Mouse (Mus musculus): Measurements from ENCODE around the gene Csf3. TPM values are rescaled to one million over a fixed set of nuclear protein-coding genes. Genes with fewer than 3 reads are reported as not detected.
"Not testable (repeated sequence)": the region's sequence is repeated elsewhere in the genome, so short reads cannot be mapped to it uniquely, and the experiment has no call there.

Csf3 gene
- polyA plus RNA-seq, 1 experiment from 2014 or later = not detected

DNA sequence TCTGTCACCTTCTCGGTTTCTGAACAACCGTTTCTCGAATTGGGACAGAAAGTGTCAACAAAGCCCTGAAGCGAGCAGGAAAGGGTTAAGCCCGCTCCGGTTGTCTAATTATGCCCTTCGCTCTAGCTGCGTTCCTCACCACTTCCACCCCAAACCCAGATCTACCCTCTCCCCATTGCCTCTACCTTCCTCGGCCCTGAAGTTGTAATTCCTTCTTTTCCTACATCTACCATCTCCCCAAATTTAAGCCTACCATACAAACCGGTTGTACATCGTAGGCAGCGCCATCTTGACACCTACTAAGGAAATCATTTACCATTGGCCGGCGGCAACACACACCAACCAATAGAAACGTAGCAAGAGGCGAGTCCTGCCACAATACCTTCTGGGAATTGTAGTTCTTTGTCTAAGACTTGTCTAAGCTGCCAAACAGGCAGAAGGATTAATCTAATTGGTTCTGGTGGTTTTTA is 28.1 kb downstream of the Csf3 start, which contains the start of gene Med24:
Med24 (minus strand) TSS at position 317 of the 470 bp plus-strand sequence.
- Histone ChIP-seq H3K27ac (ENCODE audit: low read depth, low read length) (no peak within 1 kb of the TSS), H3K4me1 (replicated peaks; ENCODE audit: control insufficient read depth, insufficient read depth, low read length) (peaks cover 3% of the 10 kb centered on the region; the same call in 1 of the 2 replicates), H3K9ac (ENCODE audit: low read length) (peak within 1 kb of the TSS; percentile 55), H3K27me3 (ENCODE audit: control insufficient read depth, insufficient read depth, low read length) (no peaks in the 10 kb centered on the region), H3K4me3 (ENCODE audit: low read depth, low read length) (peak within 1 kb of the TSS; percentile 70), H3K4me2 (ENCODE audit: low read depth, low read length, severe bottlenecking) (peak within 1 kb of the TSS; percentile 94), H3K36me3 (ENCODE audit: control insufficient read depth, insufficient read depth, low read length) (no peaks in the 10 kb centered on the region), H3K9me3 (ENCODE audit: control insufficient read depth, low read length) (peaks cover 2% of the 10 kb centered on the region)
- whole genome bisulfite sequencing = under 1% methylated on average over 16 of the region's 16 CpGs
- ATAC-seq (replicated peaks; ENCODE audit: low FRiP score) = peak; percentile 95
- peak; percentile 85 for DNase-seq (ENCODE audit: low spot score)

- WGBS = 79% methylated on average over 4 of the region's 4 CpGs
Measured at GRCm38 (mm10) chr11:98730727-98731126, 29.7 kb downstream of the Csf3 start.

GRCm38 (mm10) chr11:98731134-98731533 is 30.1 kb downstream of the Csf3 start:
- no peak for ATAC-seq (replicated peaks; ENCODE audit: low FRiP score)
- H3K4me3 ChIP-seq (ENCODE audit: low read depth, low read length) = no peak overlapping the region

More at GRCm38 (mm10) chr11:98730727-98731126, 29.7 kb downstream of the Csf3 start:
- ATAC-seq (replicated peaks; ENCODE audit: low FRiP score) (no peak), DNase-seq (ENCODE audit: low spot score) (no peak)
- H3K36me3 ChIP-seq (ENCODE audit: control insufficient read depth, insufficient read depth, low read length) = no peaks in the 10 kb centered on the region
- H3K4me2 ChIP-seq (ENCODE audit: low read depth, low read length, severe bottlenecking) = no peak overlapping the region
- no peak overlapping the region for H3K4me3 ChIP-seq (ENCODE audit: low read depth, low read length)
- H3K9me3 ChIP-seq (ENCODE audit: control insufficient read depth, low read length) = peaks cover 4% of the 10 kb centered on the region
- no peak overlapping the region for H3K27ac ChIP-seq (ENCODE audit: low read depth, low read length)
- peaks cover 3% of the 10 kb centered on the region; the same call in 1 of the 2 replicates for H3K4me1 ChIP-seq (replicated peaks; ENCODE audit: control insufficient read depth, insufficient read depth, low read length)
- H3K9ac ChIP-seq (ENCODE audit: low read length) = no peak overlapping the region
- no peaks in the 10 kb centered on the region for H3K27me3 ChIP-seq (ENCODE audit: control insufficient read depth, insufficient read depth, low read length)

DNA sequence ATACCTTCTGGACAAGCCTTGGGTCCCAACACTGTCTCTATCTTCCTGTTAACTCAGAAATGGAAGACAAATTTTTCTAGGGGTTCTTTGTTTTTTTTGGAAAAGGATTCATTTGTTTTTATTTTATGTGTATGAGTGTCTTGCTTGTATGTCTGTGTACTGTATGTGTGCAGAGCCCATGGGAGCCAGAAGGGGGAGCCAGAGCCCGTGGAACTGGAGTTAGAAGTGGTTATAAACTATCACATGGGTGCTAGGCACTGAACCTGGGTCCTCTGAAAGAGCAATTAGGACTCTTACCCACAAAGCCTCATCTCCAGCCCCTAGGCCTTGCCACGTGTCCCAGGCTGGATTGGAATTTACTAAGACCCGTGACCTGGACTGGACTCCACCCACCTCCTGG is 33.0 kb downstream of the Csf3 start:
- Histone ChIP-seq H3K4me3 (ENCODE audit: low read depth, low read length) (no peak overlapping the region), H3K4me2 (ENCODE audit: low read depth, low read length, severe bottlenecking) (no peak overlapping the region), H3K27ac (ENCODE audit: low read depth, low read length) (no peak overlapping the region), H3K36me3 (ENCODE audit: control insufficient read depth, insufficient read depth, low read length) (no peaks in the 10 kb centered on the region), H3K9me3 (ENCODE audit: control insufficient read depth, low read length) (peaks cover 4% of the 10 kb centered on the region), H3K27me3 (ENCODE audit: control insufficient read depth, insufficient read depth, low read length) (no peaks in the 10 kb centered on the region), H3K9ac (ENCODE audit: low read length) (no peak overlapping the region), H3K4me1 (replicated peaks; ENCODE audit: control insufficient read depth, insufficient read depth, low read length) (no peaks in the 10 kb centered on the region)
- ATAC-seq (replicated peaks; ENCODE audit: low FRiP score) (no peak), DNase-seq (ENCODE audit: low spot score) (no peak)
- 80% methylated on average over 3 of the region's 3 CpGs for WGBS

More at GRCm38 (mm10) chr11:98731134-98731533, 30.1 kb downstream of the Csf3 start:
- H3K4me2 ChIP-seq (ENCODE audit: low read depth, low read length, severe bottlenecking) = no peak overlapping the region
- H3K9ac ChIP-seq (ENCODE audit: low read length) = no peak overlapping the region
- no peaks in the 10 kb centered on the region for H3K27me3 ChIP-seq (ENCODE audit: control insufficient read depth, insufficient read depth, low read length)
- H3K27ac ChIP-seq (ENCODE audit: low read depth, low read length) = no peak overlapping the region
- peaks cover 4% of the 10 kb centered on the region for H3K9me3 ChIP-seq (ENCODE audit: control insufficient read depth, low read length)
- DNase-seq (ENCODE audit: low spot score) = no peak
- H3K4me1 ChIP-seq (replicated peaks; ENCODE audit: control insufficient read depth, insufficient read depth, low read length) = peaks cover 3% of the 10 kb centered on the region; the same call in 1 of the 2 replicates
- no peaks in the 10 kb centered on the region for H3K36me3 ChIP-seq (ENCODE audit: control insufficient read depth, insufficient read depth, low read length)
- WGBS = 68% methylated on average over 5 of the region's 5 CpGs

GRCm38 (mm10) chr11:98735111-98735510 is 34.0 kb downstream of the Csf3 start:
- Histone ChIP-seq H3K4me3 (ENCODE audit: low read depth, low read length) (no peak overlapping the region), H3K36me3 (ENCODE audit: control insufficient read depth, insufficient read depth, low read length) (no peaks in the 10 kb centered on the region), H3K27me3 (ENCODE audit: control insufficient read depth, insufficient read depth, low read length) (no peaks in the 10 kb centered on the region), H3K27ac (ENCODE audit: low read depth, low read length) (no peak overlapping the region), H3K4me1 (replicated peaks; ENCODE audit: control insufficient read depth, insufficient read depth, low read length) (peaks cover 3% of the 10 kb centered on the region), H3K9me3 (ENCODE audit: control insufficient read depth, low read length) (peaks cover 4% of the 10 kb centered on the region), H3K9ac (ENCODE audit: low read length) (no peak overlapping the region), H3K4me2 (ENCODE audit: low read depth, low read length, severe bottlenecking) (no peak overlapping the region)
- DNase-seq (ENCODE audit: low spot score) (no peak), ATAC-seq (replicated peaks; ENCODE audit: low FRiP score) (no peak)
- WGBS = 92% methylated on average over 4 of the region's 4 CpGs

- WGBS = 91% methylated on average over 1 of the region's 1 CpGs
- no peak overlapping the region for H3K4me3 ChIP-seq (ENCODE audit: low read depth, low read length)
- H3K36me3 ChIP-seq (ENCODE audit: control insufficient read depth, insufficient read depth, low read length) = no peaks in the 10 kb centered on the region
- no peaks in the 10 kb centered on the region for H3K27me3 ChIP-seq (ENCODE audit: control insufficient read depth, insufficient read depth, low read length)
- no peak for ATAC-seq (replicated peaks; ENCODE audit: low FRiP score)
- H3K4me2 ChIP-seq (ENCODE audit: low read depth, low read length, severe bottlenecking) = no peak overlapping the region
- peaks cover 14% of the 10 kb centered on the region for H3K4me1 ChIP-seq (replicated peaks; ENCODE audit: control insufficient read depth, insufficient read depth, low read length)
- H3K9me3 ChIP-seq (ENCODE audit: control insufficient read depth, low read length) = peaks cover 4% of the 10 kb centered on the region
- DNase-seq (ENCODE audit: low spot score) = no peak
- H3K27ac ChIP-seq (ENCODE audit: low read depth, low read length) = no peak overlapping the region
- H3K9ac ChIP-seq (ENCODE audit: low read length) = no peak overlapping the region
Measured at GRCm38 (mm10) chr11:98736176-98736575, 35.1 kb downstream of the Csf3 start.

- H3K27me3 ChIP-seq (ENCODE audit: control insufficient read depth, insufficient read depth, low read length); ATAC-seq (replicated peaks; ENCODE audit: low FRiP score); H3K36me3 ChIP-seq (ENCODE audit: control insufficient read depth, insufficient read depth, low read length); H3K9ac ChIP-seq (ENCODE audit: low read length); H3K9me3 ChIP-seq (ENCODE audit: control insufficient read depth, low read length); H3K4me3 ChIP-seq (ENCODE audit: low read depth, low read length); H3K4me2 ChIP-seq (ENCODE audit: low read depth, low read length, severe bottlenecking); H3K27ac ChIP-seq (ENCODE audit: low read depth, low read length); DNase-seq (ENCODE audit: low spot score): not testable (repeated sequence)
- H3K4me1 ChIP-seq (replicated peaks; ENCODE audit: control insufficient read depth, insufficient read depth, low read length) = peaks cover 14% of the 10 kb centered on the region
- WGBS = 90% methylated on average over 2 of the region's 2 CpGs
Measured at GRCm38 (mm10) chr11:98737220-98737619, 36.2 kb downstream of the Csf3 start.

DNA sequence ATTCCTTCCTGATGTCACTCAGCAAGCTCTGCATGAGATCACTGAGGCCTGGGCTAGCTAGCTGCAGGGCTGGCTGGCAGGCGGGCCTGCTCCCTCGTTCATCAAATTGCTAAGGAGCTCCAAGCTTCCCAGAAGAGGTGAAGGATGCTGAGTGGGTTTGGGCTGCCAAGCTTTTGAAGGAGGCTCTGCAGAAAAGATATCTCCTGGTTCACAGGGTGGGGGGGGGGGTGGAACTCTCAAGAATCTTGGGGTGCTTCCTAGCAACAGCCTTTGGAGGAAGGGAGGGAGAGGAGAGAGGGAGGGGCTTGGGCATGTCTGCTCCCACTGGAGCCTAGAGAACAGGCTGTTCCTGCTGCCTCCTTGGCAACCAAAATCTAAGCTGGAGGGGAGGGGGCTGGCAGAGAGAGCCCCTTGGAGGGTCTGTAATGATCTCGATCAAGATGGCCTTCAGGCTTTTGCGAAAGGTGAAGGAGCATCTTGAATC is 37.4 kb downstream of the Csf3 start:
- Histone ChIP-seq H3K9me3 (ENCODE audit: control insufficient read depth, low read length) (peaks cover 4% of the 10 kb centered on the region), H3K27ac (ENCODE audit: low read depth, low read length) (no peak overlapping the region), H3K9ac (ENCODE audit: low read length) (no peak overlapping the region), H3K4me3 (ENCODE audit: low read depth, low read length) (no peak overlapping the region), H3K4me1 (replicated peaks; ENCODE audit: control insufficient read depth, insufficient read depth, low read length) (peaks cover 22% of the 10 kb centered on the region), H3K36me3 (ENCODE audit: control insufficient read depth, insufficient read depth, low read length) (no peaks in the 10 kb centered on the region), H3K4me2 (ENCODE audit: low read depth, low read length, severe bottlenecking) (no peak overlapping the region), H3K27me3 (ENCODE audit: control insufficient read depth, insufficient read depth, low read length) (no peaks in the 10 kb centered on the region)
- DNase-seq (ENCODE audit: low spot score) = no peak
- ATAC-seq (replicated peaks; ENCODE audit: low FRiP score) = no peak
- 47% methylated on average over 4 of the region's 4 CpGs for WGBS

DNA sequence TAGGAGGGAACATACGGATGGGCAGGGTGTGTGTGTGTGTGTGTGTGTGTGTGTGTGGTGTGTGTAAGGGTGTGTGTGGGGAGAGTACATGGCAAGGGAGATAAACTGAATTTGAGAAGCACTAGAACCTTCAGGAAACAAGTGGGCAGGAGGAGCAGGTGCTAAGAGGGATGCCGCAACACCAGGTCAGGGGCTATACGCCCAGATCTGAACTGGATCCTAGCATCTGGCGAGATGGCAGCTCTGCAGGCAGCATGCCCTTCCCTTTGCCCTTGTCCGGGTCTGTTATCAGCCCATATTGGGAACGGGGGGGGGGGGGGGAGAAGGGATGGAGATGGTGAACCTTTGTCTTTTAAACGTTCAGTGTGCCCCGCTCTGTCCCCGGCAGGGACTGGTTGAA is 37.9 kb downstream of the Csf3 start:
- H3K9ac ChIP-seq (ENCODE audit: low read length) = no peak overlapping the region
- no peak overlapping the region for H3K4me3 ChIP-seq (ENCODE audit: low read depth, low read length)
- no peaks in the 10 kb centered on the region for H3K36me3 ChIP-seq (ENCODE audit: control insufficient read depth, insufficient read depth, low read length)
- H3K4me1 ChIP-seq (replicated peaks; ENCODE audit: control insufficient read depth, insufficient read depth, low read length) = peaks cover 27% of the 10 kb centered on the region
- ATAC-seq (replicated peaks; ENCODE audit: low FRiP score) (no peak), DNase-seq (ENCODE audit: low spot score) (no peak)
- no peak overlapping the region for H3K4me2 ChIP-seq (ENCODE audit: low read depth, low read length, severe bottlenecking)
- peaks cover 4% of the 10 kb centered on the region for H3K9me3 ChIP-seq (ENCODE audit: control insufficient read depth, low read length)
- no peaks in the 10 kb centered on the region for H3K27me3 ChIP-seq (ENCODE audit: control insufficient read depth, insufficient read depth, low read length)
- WGBS = 70% methylated on average over 9 of the region's 9 CpGs
- no peak overlapping the region for H3K27ac ChIP-seq (ENCODE audit: low read depth, low read length)

Data from forebrain, embryonic 11.5 days (tissue).